Mouse (Mus musculus) spleen, postnatal 4 days (tissue): ENCODE data around the gene Lsamp.

Source experiments
- DNase-seq, 2 experiments: peaks; one replicate each; pipeline ENCODE4 v3.0.0; 2022; ENCODE audit warnings: low spot score in 2 of 2

Lsamp gene

DNA sequence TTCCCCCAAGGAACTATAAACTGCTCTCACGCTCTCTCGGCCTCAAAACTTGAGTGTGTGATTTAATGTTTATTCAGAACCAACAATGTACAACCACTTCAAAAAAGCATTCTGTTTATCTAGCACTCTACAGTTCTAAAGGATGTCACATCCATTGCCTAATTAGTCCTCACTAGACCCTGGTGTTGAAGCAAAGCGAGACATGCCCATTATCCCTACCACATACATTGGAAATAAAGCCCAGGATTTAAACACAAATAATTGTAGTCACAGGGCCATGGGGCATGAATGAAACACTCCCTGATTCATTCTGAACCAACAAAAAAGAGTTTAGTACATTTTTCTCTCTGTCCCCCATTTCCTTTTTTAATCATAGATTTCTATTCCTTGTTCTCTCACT, 1567.0 kb downstream of the Lsamp start:
- no peak for DNase-seq

DNA sequence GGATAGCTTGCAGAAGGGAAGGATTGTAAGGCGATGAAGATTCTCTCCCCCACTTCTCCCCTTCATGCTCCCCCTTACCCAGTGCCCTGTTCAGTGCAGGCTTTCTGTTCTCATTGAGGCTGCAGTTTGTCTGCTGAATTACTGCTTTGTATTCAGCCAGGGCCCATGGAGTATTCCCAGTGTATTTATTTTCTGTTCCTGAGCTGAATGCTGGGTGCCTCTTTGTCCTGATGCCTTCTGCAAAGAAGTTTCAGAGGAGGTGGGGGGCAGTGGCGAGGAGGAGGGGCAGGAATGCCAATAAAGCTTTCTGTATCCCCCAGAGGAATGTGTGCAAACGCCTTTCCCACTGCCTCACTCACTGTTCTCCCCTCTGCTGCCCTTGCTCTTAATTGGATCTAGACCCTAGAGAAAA, 1567.7 kb downstream of the Lsamp start:
- DNase-seq: no peak

DNA sequence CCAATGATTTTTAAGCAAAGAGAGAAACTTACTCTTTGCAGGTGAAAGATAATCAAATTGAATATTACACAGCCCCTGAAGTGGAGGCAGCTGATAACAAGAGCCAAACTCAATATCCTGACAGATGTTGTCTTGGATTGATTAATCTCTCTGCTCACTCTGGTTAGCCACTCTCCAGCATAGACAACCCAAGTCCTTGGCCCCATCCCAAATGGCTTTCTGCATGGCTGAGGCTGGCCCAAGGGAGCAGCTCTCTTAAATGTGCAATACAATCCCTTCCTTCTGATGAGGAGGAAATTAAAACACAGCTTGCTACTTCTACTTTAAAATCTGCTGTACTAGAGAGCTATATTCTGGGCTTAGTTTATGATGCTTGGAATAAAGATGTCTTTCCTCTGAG, 1572.9 kb downstream of the Lsamp start:
- no peak for DNase-seq

DNA sequence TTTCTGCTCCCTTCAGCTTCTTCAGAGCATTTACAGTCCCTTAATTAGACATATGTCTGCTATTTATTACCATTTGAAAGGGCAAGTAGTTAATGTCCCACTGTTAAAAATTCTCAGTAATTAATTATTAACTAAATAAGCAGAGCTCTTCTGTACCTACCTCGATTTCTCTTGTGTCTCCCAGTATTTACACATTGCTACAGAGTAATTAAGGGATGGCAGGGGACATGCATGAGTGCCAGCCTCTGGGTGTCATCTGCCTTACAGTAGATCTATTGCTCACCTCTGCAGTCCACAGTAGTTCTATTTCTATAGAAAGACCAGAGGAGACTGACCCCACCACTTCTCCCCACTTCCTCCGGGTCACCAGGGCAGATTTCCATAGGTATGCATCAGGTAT, 1581.1 kb downstream of the Lsamp start:
- no peak for DNase-seq

DNA sequence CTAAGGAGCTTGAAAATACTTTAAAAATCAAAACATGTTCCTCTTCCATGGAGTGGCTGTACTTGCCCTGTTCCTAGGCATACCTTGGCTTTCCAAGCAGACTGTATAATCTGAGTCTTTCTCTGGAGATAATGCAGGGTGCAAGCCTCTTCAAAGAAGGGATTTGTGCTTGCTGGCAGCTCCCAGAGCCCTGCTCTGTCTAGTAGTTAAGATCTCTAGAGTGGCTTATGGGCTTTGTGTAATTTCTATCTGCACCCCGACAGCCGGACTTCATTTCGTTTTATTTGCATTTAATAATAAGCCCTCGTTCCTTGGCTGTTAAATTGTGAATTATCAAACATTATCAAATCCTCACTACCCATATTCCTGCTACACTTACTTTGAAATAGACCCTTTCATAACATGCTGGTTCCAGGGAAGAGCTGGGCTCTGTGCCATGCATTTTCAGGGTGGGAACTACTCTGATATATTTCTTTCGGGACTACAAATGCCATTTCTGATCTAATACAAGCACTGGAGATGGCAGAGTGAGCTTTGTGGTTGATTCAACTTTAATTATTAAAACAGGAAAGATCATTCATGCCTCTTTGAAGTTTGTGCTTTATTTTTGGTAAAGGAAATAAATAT, 1604.6 kb downstream of the Lsamp start:
- DNase-seq: no peak

DNA sequence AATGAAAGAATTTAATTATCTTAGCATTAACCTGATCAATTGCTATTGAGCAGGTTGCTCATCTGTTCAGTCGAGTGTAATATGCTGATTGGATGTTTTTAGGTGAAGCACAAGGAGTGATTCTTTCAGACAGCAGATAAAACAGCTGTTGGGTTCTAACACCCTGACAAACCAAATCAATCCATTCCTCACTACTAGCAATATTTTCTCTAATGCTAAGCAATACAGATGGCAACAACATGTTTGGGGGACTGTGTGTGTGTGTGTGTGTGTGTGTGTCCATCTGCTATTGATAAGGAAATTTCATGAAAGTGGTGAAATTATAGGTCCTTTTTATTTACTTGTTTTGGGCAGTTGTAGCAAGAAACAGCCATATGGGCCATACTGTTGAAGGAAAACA, 1628.1 kb downstream of the Lsamp start:
- no peak for DNase-seq

DNA sequence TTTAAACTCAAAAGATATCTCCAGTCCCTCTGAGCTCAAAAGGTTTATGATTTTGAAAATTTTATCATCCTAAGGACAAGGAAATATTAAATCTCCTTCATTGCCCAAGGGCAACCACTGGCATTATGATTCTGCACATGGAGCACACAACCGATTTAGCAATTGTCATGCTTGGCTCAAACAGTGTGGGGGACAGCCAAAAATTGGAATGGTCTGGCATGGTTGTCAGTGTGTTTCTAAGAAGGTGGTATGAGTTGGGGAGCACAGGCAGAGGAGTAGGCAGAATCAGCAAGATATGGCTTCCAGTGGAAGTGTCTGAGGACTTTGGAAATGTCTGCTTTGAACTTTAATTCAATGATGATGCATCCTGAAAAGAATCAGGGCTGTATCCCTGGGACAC, 1639.7 kb downstream of the Lsamp start:
- no peak for DNase-seq

DNA sequence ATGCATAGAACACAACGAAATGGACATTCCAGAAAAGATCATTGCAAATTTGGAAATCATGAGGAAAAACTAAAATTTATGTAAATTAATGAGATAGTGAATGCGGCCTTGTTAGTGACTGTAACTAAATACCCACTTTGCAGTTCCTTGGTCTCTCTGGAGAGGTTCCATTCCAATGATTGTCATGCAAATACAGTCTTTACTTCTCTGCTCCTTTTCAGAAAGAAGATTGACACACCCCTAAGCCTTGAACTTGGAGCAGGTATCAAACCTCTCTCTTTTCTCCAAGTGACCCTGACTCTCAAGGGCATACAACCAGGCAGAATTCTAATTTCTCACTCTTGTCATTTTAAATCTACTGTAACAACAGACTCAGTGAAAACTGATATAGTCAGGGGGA, 1649.7 kb downstream of the Lsamp start:
- no peak for DNase-seq

DNA sequence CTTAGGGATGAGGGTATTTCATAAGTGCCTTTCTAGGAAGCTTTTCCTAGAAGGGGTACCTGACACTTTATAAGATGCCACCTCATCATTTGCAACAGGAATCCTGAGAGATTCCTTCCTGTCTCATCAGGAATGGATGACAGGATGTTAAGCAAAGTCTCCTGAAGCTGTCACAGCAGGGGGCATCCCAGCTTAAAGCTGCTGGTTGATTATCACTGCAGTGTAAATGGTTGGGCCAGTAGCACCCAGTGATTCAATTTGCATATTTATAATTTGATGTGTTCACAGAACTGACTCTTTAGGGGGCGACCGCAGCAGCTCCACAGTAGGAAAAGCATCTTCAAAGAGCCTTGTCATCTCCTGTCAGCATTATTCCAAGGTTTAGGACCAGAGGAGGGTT, 1656.7 kb downstream of the Lsamp start:
- no peak for DNase-seq

DNA sequence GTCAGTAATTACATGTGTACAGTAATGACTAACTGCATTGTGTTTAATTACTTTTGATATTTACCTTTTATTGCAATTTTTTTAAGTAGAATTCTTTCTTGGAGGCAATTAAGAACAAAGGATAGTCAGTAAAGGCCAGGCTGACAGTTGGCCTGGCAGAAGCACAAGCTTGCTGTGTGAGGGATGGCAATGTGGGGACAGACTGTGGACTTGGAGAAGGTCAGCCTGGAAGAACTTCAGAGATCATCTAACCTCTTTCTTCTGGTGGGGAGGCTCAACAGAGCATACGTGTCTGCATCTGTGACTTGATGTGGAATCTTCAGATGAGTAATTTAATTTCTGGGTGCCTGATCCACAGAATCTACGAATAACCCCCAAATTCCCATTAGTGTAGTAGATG, 1669.1 kb downstream of the Lsamp start:
- no peak for DNase-seq

DNA sequence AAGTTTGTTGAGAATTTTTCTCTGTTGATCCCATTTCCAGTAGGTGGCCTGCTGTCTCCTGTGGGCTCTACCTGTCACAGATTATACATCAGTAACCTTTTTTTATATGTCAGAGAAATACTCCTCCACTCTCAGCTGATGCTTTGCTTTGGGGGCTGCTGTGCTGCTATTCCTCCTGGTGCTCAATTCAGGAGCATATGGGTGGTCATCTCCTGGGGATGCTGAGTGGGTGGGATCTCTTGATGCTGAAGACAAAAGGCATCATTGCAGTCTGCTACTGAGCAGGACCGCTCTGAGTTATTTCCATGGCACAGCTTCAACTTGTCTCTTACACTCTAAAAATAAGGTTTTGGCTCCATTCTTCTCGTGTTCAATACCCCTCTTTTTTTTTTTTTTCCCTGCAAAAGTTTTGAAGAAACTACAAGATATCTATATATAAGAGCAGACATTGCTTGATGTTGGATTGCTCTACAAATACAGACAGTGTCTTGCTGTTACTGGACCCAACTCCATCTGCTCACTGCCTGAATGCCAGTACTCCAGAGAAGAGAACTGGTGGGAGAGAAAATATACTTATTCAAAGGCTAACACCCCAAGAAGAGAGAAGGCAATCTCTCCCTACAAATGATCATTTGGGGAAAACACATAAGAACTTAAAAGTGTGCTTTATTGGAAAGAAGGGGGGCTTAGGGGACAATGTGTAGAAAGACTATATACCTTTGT, 1690.3 kb downstream of the Lsamp start:
- DNase-seq: no peak

DNA sequence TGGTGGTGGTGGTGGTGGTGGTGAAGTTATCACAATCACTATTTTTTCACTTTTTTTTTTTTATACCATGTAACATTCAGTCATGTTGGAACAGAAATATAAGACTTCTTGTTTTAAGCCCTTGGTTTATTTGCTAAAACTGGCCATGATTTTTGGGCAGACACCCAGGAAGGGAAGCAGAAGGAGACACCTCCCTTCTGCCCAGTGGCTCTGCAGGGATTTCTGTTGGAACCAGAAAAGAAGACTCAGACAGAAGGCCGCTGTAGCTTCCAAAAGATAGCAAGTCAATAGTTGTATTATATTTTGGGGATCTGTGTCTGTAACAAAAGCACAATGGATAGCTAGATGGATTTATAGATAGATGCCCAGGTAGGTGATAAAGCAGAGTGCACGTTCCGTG, 1691.6 kb downstream of the Lsamp start:
- no peak for DNase-seq

DNA sequence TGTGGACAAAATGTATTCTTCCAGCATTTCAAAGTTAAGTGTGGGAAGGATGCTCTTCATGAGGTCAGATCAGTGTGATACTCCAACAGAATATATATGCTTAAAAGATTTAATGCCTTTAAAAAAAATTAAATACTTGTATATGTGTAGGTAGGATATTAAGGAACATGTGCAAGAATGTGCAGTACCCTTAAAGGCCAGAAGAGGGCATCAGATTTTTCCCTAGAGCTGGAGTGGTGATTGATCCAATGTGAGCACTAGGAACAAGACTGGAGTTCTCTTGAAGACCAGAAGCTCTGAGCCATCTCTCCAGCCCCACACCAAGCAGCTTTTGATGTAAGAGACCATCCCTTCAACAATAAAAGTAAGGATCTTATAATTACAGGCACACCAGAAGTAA, 1708.3 kb downstream of the Lsamp start:
- DNase-seq: no peak

DNA sequence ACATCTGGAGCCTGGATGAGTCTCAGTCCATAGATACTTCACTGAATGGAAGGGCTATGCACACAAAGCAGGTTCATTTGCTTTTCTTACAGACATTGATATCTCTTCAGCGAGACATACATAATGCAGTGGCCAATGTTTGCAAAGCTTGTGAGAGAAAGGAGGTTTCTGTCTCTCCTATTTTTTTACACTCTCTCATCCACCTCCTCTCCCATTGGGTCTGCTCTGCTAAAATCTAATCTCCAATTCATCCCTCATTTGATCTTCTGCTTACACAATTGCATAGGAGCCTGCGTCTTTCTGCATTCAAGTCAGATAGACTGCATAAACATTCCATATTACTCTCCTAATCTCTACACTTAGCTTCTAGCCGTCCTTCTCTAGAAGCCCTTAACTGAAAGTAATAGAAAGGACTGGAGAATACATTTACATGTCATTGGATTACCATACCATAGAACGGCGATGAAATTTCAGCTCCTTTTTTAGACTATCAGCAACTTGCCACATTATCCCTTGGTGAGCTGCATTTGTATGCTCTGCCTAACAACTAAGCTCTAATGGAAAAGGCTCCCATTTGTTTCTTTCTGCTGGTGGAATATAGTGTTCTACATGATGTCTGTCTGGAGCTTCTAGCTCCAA, 1717.7 kb downstream of the Lsamp start:
- no peak for DNase-seq

DNA sequence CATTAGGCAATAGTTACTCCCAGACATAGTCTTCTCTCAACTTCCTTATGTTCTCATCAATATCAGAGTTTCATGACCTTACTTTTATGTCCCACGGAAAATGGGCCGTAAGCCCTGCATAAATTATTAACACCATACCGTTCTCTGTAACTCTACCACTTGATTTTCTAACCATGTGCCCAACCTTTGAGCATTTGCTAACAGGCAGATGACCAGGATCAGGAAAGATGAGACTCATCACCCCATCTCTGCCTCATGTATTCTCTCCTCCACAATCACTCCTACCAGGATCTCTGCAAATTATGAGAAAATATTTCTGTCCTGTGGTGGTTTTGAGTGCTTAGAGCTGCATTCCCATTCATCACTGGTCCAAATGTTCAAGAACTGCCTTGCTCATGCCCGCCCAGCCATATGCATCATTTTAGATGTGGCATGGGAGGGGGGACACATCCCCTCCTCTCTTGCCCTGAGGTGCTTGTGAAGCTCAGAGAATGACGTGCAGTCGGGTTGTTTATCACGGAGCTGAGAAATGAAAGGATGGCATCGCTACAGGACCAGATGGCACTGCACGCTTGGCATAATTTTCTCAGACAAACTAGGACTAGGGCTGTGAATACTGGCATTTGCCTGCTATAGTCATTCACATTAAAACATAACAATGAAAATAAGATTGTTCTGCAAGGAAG, 1744.9 kb downstream of the Lsamp start:
- DNase-seq: no peak

DNA sequence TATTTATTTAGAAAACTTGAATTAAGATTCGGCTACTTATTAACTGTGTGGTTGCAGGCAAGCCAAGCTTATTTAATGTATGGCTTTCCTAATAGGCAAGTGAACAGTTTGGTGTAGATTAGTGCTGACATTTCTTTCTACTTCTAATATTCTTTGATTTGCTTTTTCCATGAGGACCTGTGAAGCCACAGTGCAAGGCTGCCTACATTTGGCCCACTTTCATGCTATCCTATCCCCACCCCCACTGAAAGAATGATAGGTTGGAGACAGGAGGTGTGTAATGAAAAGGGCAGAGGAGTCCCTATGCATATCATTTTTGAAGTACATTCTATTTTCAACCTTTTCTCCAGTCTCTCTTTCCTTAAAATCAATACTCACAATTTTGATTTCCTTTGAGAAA, 1745.8 kb downstream of the Lsamp start:
- no peak for DNase-seq

DNA sequence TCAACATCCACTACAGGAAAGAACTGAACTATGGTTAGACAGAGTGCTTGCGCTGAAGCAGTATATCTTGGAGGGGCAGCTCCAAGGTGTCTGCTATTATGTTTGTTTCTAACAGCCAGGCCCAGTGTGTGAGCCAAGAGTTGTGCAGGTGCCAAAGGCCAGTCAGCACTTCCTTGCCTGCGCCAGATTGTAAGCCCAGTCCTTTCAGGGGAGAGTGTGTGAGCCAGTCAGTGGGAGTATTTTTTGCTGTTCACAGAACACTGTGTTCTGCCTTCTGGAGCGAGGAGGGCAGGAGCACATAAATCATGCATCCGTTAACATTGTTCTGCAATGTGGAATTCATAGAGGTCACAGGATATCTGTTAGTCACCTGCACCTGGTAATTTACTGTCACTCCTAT, 1760.9 kb downstream of the Lsamp start:
- no peak for DNase-seq

DNA sequence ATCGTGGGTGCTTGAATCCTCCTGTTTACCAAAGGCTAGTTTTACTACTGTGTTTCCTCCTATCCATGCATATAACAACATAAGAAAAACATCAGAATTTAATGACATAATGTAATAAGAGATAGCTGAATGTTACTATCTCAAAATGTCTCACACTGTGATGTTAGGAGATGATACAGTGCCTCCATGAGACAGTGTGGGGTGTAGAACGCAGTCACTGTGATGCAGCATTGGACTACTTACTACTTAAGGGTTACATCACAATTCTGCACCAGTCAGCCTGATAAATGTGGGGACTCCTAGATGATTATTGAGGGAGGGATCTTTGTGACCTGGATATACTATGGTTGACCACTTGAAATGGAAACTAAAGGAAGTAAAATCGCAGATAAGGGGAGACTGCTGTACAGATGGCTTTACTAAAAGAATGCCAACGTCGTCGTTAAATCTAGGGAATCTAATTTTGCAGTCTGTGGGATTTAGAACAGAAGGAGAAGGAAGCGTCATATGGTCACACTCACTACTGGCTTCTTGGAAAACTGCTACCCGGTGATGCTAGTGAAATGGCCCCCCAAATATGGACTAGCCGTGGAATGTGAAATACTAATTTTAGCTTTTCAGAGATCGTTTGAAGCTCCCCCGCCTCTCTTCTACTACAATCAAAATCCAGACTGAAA, 1762.2 kb downstream of the Lsamp start:
- DNase-seq: no peak

DNA sequence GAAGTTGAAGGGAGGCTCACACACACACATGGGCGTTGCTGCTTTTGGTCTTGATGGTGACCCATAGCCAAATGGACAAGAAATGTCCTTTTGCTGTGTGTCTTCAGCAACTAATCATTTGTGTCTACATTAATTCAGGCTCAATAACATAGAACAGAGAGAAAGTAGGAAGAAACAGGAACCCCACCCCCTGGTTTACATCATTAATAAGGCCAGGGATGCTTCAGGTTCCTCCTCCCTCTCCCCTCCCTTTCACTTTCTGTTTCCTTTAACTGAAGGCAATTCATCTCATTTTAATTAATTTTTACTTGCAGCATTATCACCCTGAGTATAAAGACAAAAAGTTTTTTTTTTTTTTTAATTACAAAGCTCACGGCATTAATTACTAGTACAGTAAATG, 1763.7 kb downstream of the Lsamp start:
- no peak for DNase-seq

DNA sequence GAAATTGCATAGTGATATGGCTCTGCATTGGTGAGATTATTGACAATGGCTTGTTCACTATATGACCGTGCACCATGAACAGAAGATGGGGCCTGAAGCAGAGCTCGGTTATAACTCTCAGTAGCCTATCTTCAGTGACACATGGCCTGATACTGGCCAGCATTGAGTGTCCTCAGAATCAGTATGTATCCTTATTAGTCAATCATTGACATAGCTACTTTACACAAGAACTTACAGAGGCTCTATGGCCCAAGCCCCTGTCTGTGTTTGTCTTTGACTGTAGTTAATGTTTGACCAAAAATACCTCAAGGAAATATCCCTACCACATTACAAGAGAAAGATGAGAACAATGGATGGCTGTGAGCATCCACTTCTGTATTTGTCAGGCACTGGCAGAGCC, 1764.6 kb downstream of the Lsamp start:
- no peak for DNase-seq

DNA sequence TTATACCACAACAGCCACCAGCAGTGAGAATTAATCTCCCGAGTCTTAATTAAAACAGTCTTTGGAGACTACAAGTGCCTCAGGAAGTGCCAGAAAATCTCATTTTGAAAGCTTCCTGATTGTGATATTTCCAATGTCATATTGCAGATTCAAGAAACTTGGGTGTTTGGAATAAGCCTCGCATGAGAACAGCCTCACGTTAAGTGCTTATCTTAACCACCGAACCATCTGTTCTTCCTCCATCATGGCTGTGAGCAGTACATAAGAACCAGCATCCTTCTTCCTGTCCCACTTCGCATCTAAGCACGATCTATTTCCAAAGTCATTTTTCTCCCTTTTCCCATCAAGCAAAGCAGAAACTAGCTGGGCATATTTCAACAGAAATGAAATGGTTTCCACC, 1780.1 kb downstream of the Lsamp start:
- no peak for DNase-seq

DNA sequence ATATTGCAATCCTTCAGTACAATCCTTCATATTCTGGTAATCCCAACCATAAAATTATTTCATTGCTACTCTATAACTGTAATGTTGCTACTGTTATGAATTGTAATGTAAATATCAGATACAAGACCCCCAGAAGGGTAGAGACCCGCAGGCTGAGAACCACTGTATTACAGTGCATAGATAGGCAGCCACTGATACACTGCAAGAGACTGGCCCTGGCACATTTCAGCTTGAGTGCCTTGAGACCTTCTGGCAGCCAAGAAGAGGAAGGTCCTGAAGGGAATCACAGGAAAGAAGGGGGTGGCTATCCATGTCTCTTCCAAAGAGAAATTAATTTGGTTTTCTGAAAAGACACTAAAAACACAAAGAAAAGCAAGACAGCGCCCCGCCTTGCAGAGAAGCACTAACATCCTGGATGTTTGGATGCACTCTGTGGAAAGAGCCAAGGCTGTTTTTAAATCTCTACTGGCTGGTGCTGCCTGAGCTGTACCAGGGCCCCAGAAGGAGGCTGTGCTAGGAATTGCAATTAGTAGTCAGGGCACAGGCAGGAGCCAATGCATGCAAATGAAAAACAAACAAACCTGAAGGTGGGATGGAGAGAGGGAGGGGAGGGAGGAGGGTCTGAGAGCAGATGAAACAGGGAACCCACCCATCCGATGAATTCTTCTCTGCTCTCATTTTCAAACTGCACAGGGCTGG, 1787.4 kb downstream of the Lsamp start:
- no peak for DNase-seq
